Mouse (Mus musculus) heart, embryonic 16.5 days (tissue): ENCODE data around the gene Prkaca. TPM values are rescaled to one million over a fixed set of nuclear protein-coding genes. Genes with fewer than 3 reads are reported as not detected.

Experiments used
- ATAC-seq: fragments of 200-750 bp; cut with Nextera tagmentation; replicated peaks from 2 replicates; pipeline ENCODE4 v1.8.0; 2017; ENCODE audit warnings: moderate number of reproducible peaks; ENCODE audit not compliant: insufficient read depth, low FRiP score; ENCODE audit errors: extremely low read depth
- H3K27ac ChIP-seq: fragments of 300-500 bp; sonication (generic); 2 replicates; pipeline ENCODE4 v1.5.1; 2014; ENCODE audit warnings: mild to moderate bottlenecking, low read length, control low read depth, moderate library complexity
- H3K27me3 ChIP-seq: fragments of 300-500 bp; sonication (generic); 2 replicates; pipeline ENCODE4 v1.6.1; 2014; ENCODE audit warnings: low read length, mixed read lengths; ENCODE audit not compliant: control insufficient read depth, insufficient read depth
- H3K36me3 ChIP-seq: fragments of 300-500 bp; sonication (generic); 2 replicates; pipeline ENCODE4 v1.6.1; 2014; ENCODE audit not compliant: control insufficient read depth, insufficient read depth
- H3K4me1 ChIP-seq: fragments of 300-500 bp; sonication (generic); 2 replicates; pipeline ENCODE4 v1.6.1; 2014; ENCODE audit warnings: low read length, mixed read lengths; ENCODE audit not compliant: control insufficient read depth, insufficient read depth
- H3K4me2 ChIP-seq: fragments of 300-500 bp; sonication (generic); 2 replicates; pipeline ENCODE4 v1.6.1; 2014; ENCODE audit warnings: low read depth, mild to moderate bottlenecking, control low read depth, low read length
- H3K4me3 ChIP-seq: fragments of 300-500 bp; sonication (generic); 2 replicates; pipeline ENCODE4 v1.5.1; 2014; ENCODE audit warnings: mild to moderate bottlenecking, control low read depth, low read length
- H3K9ac ChIP-seq: fragments of 300-500 bp; sonication (generic); 2 replicates; pipeline ENCODE4 v1.6.1; 2014; ENCODE audit warnings: low read length, control low read depth
- H3K9me3 ChIP-seq: fragments of 300-500 bp; sonication (generic); replicated peaks from 2 replicates; pipeline ENCODE4 v1.6.1; 2016; ENCODE audit warnings: low read length; ENCODE audit not compliant: control insufficient read depth
- WGBS: fragments of 180-500 bp; shearing (Covaris S2); extraction: QIAGEN DNeasy Blood & Tissue Kit; methylation state at CpG from one replicate; pipeline ENCODE4 v1.1.7; 2014; 5-methylcytosine and 5-hydroxymethylcytosine counted together
- polyA plus RNA-seq: library from polyadenylated mRNA; unstranded; fragments of >200 nt; fragmentation: Nextera tagmentation; extraction: Ambion mirVana; gene quantifications from 2 replicates; pipeline ENCODE4 v1.2.1, GENCODE M21; 2015

Gene Prkaca
- polyA plus RNA-seq, 1 experiment from 2014 or later: 258 TPM

DNA sequence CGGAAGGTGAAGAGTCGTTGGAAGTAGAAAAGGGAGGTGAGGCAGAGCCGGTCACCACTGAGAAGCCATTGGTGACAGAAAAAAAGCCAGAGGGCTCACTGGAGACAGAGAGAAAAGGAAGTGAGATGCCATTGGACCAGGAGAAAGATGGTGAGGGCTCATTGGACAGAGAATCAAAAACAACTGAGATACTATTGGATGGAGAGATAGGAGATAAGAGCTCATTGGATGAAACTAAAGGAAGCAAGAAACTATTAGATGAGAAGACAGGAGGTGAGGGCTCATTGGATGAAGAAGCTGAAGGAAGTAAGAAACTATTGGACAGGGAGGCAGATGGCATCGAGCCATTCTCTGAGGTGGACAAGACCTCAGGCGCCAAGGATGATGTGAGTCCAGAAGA, 56.5 kb downstream of the Prkaca start:
- peaks cover 9% of the 10 kb centered on the region for H3K4me1 ChIP-seq
- WGBS: 75% methylated on average over 5 of the region's 5 CpGs
- no peak overlapping the region for H3K9ac ChIP-seq
- no peak overlapping the region for H3K27ac ChIP-seq
- no peak overlapping the region for H3K4me3 ChIP-seq
- no peak for ATAC-seq
- no peaks in the 10 kb centered on the region; the same call in 1 of the 2 replicates for H3K36me3 ChIP-seq
- H3K4me2 ChIP-seq: no peak overlapping the region
- H3K9me3 ChIP-seq: no peaks in the 10 kb centered on the region
- peaks cover 32% of the 10 kb centered on the region for H3K27me3 ChIP-seq

DNA sequence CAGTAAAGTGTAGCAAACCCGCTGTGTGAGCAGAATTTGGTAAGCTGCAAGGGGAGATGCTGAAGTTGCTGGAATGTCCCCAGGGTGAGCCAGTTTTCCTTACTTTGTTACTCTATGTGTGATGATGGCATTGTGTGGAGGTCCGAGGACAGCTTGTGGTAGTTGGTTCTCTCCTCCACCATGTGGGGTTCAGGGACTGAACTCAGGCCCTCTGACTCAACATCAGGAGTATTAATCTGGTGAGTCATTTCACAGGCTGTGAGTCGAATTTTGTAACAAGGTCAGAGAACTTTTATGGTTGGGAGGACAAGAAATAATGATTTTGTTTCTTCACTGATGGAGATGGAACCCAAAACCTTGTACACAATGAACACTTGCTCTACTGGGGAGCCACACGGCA, 60.0 kb downstream of the Prkaca start:
- Histone ChIP-seq H3K9me3 (no peaks in the 10 kb centered on the region), H3K27ac (no peak overlapping the region), H3K4me2 (no peak overlapping the region), H3K36me3 (no peaks in the 10 kb centered on the region; the same call in 1 of the 2 replicates), H3K9ac (no peak overlapping the region), H3K27me3 (peaks cover 10% of the 10 kb centered on the region), H3K4me3 (no peak overlapping the region), H3K4me1 (peaks cover under 1% of the 10 kb centered on the region)
- ATAC-seq: no peak
- 72% methylated on average over 4 of the region's 4 CpGs for WGBS

DNA sequence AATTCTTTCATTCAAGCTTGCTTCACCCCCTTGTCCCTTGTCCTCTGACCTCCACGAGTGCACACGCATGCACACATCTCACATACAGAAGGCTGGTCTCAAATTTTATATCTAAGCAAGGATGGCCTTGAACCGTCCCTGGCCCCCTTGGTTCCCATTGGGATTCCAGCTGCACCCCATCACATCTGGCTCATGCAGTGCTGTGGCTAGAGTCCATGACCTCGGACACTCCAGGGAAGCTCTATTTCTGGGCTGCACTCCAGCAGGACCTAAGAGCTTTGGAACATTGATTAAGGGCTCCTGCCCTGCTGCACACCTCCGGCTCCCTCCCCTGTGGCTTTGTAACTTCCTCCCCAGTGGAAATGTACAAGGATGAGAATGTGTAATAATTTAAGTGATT, 65.2 kb downstream of the Prkaca start:
- Histone ChIP-seq H3K4me2 (no peak overlapping the region), H3K4me3 (no peak overlapping the region), H3K9me3 (no peaks in the 10 kb centered on the region), H3K4me1 (peaks cover 10% of the 10 kb centered on the region), H3K9ac (no peak overlapping the region), H3K36me3 (no peaks in the 10 kb centered on the region), H3K27ac (no peak overlapping the region), H3K27me3 (peaks cover 5% of the 10 kb centered on the region)
- WGBS: 60% methylated on average over 5 of the region's 5 CpGs
- ATAC-seq: no peak

DNA sequence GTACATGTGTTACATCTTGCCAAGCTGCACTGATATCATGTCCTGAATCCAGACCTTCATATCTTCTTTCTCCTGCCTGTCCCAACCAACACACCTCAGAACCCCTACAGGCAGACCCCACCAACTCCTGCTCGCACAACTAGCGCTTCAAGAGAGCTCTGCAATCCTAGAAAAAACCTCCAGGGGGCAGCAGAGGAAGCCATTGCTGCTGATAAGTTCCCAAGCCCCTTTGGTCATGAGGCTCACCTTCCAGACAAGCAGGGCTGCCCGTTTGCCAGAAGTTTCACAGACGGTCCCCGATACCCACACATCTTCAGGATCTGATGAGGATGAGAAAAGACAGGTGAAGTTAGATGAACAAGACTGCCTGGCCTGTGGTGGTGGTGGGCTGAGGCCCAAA, 66.3 kb downstream of the Prkaca start:
- peaks cover 16% of the 10 kb centered on the region for H3K27me3 ChIP-seq
- no peak overlapping the region for H3K4me2 ChIP-seq
- no peak overlapping the region for H3K27ac ChIP-seq
- H3K4me3 ChIP-seq: no peak overlapping the region
- peaks cover 10% of the 10 kb centered on the region for H3K4me1 ChIP-seq
- WGBS: 3% methylated on average over 5 of the region's 5 CpGs
- no peaks in the 10 kb centered on the region for H3K9me3 ChIP-seq
- no peak for ATAC-seq
- no peaks in the 10 kb centered on the region for H3K36me3 ChIP-seq
- H3K9ac ChIP-seq: no peak overlapping the region

DNA sequence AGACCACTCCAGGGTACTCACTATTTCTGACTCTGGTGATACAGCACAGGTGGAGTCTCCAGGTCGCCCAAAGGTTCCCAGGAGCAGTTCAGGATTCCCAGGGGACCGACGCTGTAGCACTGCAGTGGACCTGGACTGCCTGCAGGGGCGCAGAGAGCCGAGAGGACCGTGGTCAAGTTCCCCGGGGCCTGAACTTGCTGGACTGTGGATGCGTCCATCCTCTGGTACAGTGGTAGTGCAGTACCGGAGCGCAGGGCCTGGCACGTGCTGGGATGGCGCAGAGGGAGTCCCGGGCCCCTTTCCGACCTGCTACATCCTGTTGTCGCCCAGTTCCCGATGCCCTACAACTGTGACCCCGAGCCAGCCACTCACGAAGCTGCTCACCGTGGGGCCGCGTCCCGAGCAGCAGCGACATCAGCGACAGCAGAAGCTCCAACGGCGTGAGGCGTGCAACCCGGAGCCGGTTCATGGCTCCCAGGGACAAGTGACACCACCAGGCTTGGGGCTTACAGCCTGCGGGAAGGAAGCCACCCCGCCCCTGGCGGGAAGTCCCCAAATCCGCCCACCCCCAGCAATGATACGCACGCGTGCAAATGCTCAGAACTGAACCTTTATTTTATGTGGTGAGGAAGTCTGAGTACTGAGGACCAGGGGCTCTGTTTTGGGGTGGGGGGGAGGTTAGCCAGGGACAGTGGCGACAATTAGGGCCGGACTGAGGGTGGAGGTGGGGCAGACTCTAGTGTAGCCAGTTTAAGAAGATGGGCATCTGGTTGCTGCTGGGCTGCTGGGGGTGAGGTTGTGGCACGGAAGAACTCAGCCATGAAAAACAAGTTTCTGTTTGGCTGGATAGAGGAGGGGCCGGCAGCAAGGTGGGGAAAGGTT, 69.5 kb downstream of the Prkaca start, which contains the start of gene Il27ra:
Gene Il27ra (minus strand): TSS at position 524 of the 882 bp plus-strand sequence.
- ATAC-seq: peak; percentile 79
- peaks cover 10% of the 10 kb centered on the region for H3K4me1 ChIP-seq
- no peaks in the 10 kb centered on the region for H3K36me3 ChIP-seq
- H3K4me2 ChIP-seq: peak within 1 kb of the TSS; percentile 84
- H3K9me3 ChIP-seq: 0 out of 2 replicates have a peak, but pooled peaks cover 2% of the 10 kb centered on the region
- H3K4me3 ChIP-seq: peak within 1 kb of the TSS; percentile 59
- H3K27ac ChIP-seq: 0 out of 2 replicates have a peak within 1 kb of the TSS, but pooled peaks have one; percentile 29
- H3K9ac ChIP-seq: peak within 1 kb of the TSS; percentile 75
- 4% methylated on average over 40 of the region's 40 CpGs for WGBS
- peaks cover 32% of the 10 kb centered on the region for H3K27me3 ChIP-seq

DNA sequence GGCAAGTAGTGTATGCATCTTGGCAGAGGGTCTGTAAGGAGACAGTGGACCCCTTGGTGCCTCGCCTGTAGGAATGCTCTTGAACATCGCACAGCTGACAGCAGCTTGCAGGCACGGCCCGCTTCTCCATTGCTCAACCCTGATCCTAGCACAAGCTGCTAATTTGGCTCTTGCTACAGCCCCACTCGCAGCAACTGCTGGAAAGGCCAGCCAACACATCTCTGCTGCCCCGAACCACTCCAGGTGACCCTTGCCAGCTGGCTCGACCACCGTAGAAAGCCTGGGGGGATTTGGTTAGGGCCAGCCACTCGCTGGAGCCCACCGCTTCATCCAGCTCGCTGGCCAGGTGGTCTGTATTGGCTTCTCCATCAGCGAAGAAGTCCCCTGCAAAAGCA, 70.2 kb downstream of the Prkaca start:
- no peak for ATAC-seq
- Histone ChIP-seq H3K27ac (no peak overlapping the region), H3K9me3 (0 out of 2 replicates have a peak, but pooled peaks cover 2% of the 10 kb centered on the region), H3K4me2 (peak overlapping the region; percentile 84), H3K27me3 (peaks cover 32% of the 10 kb centered on the region), H3K4me3 (peak overlapping the region; percentile 59; the same call in 1 of the 2 replicates), H3K4me1 (peaks cover 8% of the 10 kb centered on the region), H3K36me3 (no peaks in the 10 kb centered on the region), H3K9ac (peak overlapping the region; percentile 75; the same call in 1 of the 2 replicates)
- 33% methylated on average over 12 of the region's 12 CpGs for WGBS

DNA sequence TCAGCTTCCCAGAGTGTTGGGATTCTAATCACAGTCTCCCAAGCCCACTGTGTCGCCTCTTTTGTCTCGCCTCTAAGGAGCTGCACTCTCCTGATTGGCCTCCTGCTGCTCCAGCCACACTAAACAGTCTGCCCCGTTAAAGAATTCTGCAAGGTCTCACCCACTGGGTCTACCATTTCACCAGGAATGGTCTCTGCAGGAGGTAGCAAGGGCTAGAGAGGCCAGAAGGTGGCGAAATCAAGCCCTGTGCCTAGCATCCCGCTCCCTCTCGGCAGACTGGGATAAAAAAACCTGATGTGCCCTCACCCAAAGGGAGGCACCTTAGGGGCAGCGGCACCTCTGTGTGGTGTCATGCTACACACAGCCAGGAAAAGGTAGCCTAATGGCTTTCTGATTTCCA, 71.3 kb downstream of the Prkaca start:
- WGBS: 16% methylated on average over 7 of the region's 7 CpGs
- Histone ChIP-seq H3K27ac (no peak overlapping the region), H3K27me3 (peaks cover 32% of the 10 kb centered on the region), H3K9me3 (0 out of 2 replicates have a peak, but pooled peaks cover 2% of the 10 kb centered on the region), H3K4me2 (no peak overlapping the region), H3K4me1 (0 out of 2 replicates have a peak, but pooled peaks cover 2% of the 10 kb centered on the region), H3K9ac (no peak overlapping the region), H3K4me3 (no peak overlapping the region), H3K36me3 (no peaks in the 10 kb centered on the region)
- ATAC-seq: no peak

DNA sequence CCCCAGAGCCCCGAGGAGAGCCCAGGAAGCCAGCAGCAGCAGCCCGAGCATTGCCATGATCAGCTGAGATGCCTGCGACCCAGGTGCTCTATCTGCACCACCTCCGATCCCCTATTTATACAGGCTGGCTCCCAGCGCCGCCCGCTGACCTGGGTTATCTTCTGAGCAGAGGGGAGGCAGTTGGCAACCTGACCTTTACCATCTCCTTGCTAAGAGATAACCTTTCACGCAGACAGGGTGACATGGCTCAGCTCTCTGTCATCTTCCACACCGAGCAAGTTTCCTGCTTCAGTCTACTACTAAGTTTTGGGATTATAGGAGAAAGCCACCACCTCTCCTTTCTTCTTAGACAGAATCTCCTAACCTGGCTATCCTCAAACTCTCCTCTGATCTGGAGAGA, 72.1 kb downstream of the Prkaca start, which contains the start of gene Rln3:
Gene Rln3 (minus strand): TSS at position 101 of the 400 bp plus-strand sequence.
- 0 out of 2 replicates have a peak, but pooled peaks cover 2% of the 10 kb centered on the region for H3K9me3 ChIP-seq
- H3K36me3 ChIP-seq: no peaks in the 10 kb centered on the region
- no peak within 1 kb of the TSS for H3K4me3 ChIP-seq
- H3K9ac ChIP-seq: no peak within 1 kb of the TSS
- peaks cover 32% of the 10 kb centered on the region for H3K27me3 ChIP-seq
- H3K4me1 ChIP-seq: no peaks in the 10 kb centered on the region
- no peak within 1 kb of the TSS for H3K27ac ChIP-seq
- ATAC-seq: no peak
- WGBS: 9% methylated on average over 9 of the region's 9 CpGs
- H3K4me2 ChIP-seq: peak within 1 kb of the TSS; percentile 0; the same call in 1 of the 2 replicates
